Mouse (Mus musculus): ENCODE measurements at regions not wholly inside any gene's neighbourhood (a gene's known extent, or its start where the extent isn't known, plus 50 kb on each side); places are given as distances from the start of the nearest gene placed in this dataset.
"Not testable (repeated sequence)": the region's sequence is repeated elsewhere in the genome, so short reads cannot be mapped to it uniquely, and the experiment has no call there.

- H3K27me3 ChIP-seq (ENCODE audit: control insufficient read depth, insufficient read depth, low read depth, low read length): no peaks in the 10 kb centered on the region
- H3K36me3 ChIP-seq (ENCODE audit: control insufficient read depth, insufficient read depth): no peaks in the 10 kb centered on the region
- no peaks in the 10 kb centered on the region; the same call in 1 of the 2 replicates for H3K9me3 ChIP-seq (replicated peaks; ENCODE audit: control insufficient read depth, low read length)
- H3K9ac ChIP-seq (ENCODE audit: low read depth, low read length): no peak overlapping the region
- no peak overlapping the region for H3K27ac ChIP-seq (ENCODE audit: low read length)
- H3K4me2 ChIP-seq (ENCODE audit: low read depth, low read length): no peak overlapping the region
- no peak overlapping the region for H3K4me3 ChIP-seq (ENCODE audit: low read depth, low read length)
- WGBS (ENCODE audit: insufficient replicate concordance): 53% methylated on average over 3 of the region's 3 CpGs
- no peak for ATAC-seq (ENCODE audit: low read depth)
- H3K4me1 ChIP-seq (ENCODE audit: control insufficient read depth, low read depth, low read length): no peaks in the 10 kb centered on the region
Measured at GRCm38 (mm10) chr11:40540229-40540628, 154.8 kb downstream of the Mat2b start.

- Histone ChIP-seq H3K36me3 (ENCODE audit: control insufficient read depth, insufficient read depth) (no peaks in the 10 kb centered on the region), H3K9me3 (replicated peaks; ENCODE audit: control insufficient read depth, low read length) (no peaks in the 10 kb centered on the region; the same call in 1 of the 2 replicates), H3K4me3 (ENCODE audit: low read depth, low read length) (no peak overlapping the region), H3K4me2 (ENCODE audit: low read depth, low read length) (no peak overlapping the region), H3K9ac (ENCODE audit: low read depth, low read length) (no peak overlapping the region), H3K27ac (ENCODE audit: low read length) (no peak overlapping the region), H3K27me3 (ENCODE audit: control insufficient read depth, insufficient read depth, low read depth, low read length) (no peaks in the 10 kb centered on the region), H3K4me1 (ENCODE audit: control insufficient read depth, low read depth, low read length) (no peaks in the 10 kb centered on the region)
- 73% methylated on average over 11 of the region's 11 CpGs for WGBS (ENCODE audit: insufficient replicate concordance)
- ATAC-seq (ENCODE audit: low read depth): no peak
Measured at GRCm38 (mm10) chr11:40539776-40540175, 155.2 kb downstream of the Mat2b start.

GRCm38 (mm10) chr11:40536236-40536765 lies 158.7 kb downstream of the Mat2b start:
- H3K27ac ChIP-seq (ENCODE audit: low read length): no peak overlapping the region
- H3K9me3 ChIP-seq (replicated peaks; ENCODE audit: control insufficient read depth, low read length): no peaks in the 10 kb centered on the region; the same call in 1 of the 2 replicates
- ATAC-seq (ENCODE audit: low read depth): no peak
- WGBS (ENCODE audit: insufficient replicate concordance): 73% methylated on average over 14 of the region's 14 CpGs
- H3K4me2 ChIP-seq (ENCODE audit: low read depth, low read length): no peak overlapping the region
- H3K27me3 ChIP-seq (ENCODE audit: control insufficient read depth, insufficient read depth, low read depth, low read length): no peaks in the 10 kb centered on the region
- no peaks in the 10 kb centered on the region for H3K36me3 ChIP-seq (ENCODE audit: control insufficient read depth, insufficient read depth)
- no peak overlapping the region for H3K9ac ChIP-seq (ENCODE audit: low read depth, low read length)
- H3K4me1 ChIP-seq (ENCODE audit: control insufficient read depth, low read depth, low read length): no peaks in the 10 kb centered on the region
- no peak overlapping the region for H3K4me3 ChIP-seq (ENCODE audit: low read depth, low read length)

GRCm38 (mm10) chr11:40510325-40511239 lies 184.4 kb downstream of the Mat2b start:
- no peak overlapping the region for H3K4me2 ChIP-seq (ENCODE audit: low read depth, low read length)
- no peaks in the 10 kb centered on the region for H3K36me3 ChIP-seq (ENCODE audit: control insufficient read depth, insufficient read depth)
- H3K27me3 ChIP-seq (ENCODE audit: control insufficient read depth, insufficient read depth, low read depth, low read length): no peaks in the 10 kb centered on the region
- no peaks in the 10 kb centered on the region for H3K9me3 ChIP-seq (replicated peaks; ENCODE audit: control insufficient read depth, low read length)
- H3K9ac ChIP-seq (ENCODE audit: low read depth, low read length): no peak overlapping the region
- no peaks in the 10 kb centered on the region for H3K4me1 ChIP-seq (ENCODE audit: control insufficient read depth, low read depth, low read length)
- H3K4me3 ChIP-seq (ENCODE audit: low read depth, low read length): no peak overlapping the region
- WGBS (ENCODE audit: insufficient replicate concordance): 57% methylated on average over 10 of the region's 10 CpGs
- ATAC-seq (ENCODE audit: low read depth): no peak
- no peak overlapping the region for H3K27ac ChIP-seq (ENCODE audit: low read length)

GRCm38 (mm10) chr11:40491599-40491998 lies 203.4 kb downstream of the Mat2b start:
- Histone ChIP-seq H3K27ac (ENCODE audit: low read length) (no peak overlapping the region), H3K4me3 (ENCODE audit: low read depth, low read length) (no peak overlapping the region), H3K4me1 (ENCODE audit: control insufficient read depth, low read depth, low read length) (no peaks in the 10 kb centered on the region), H3K36me3 (ENCODE audit: control insufficient read depth, insufficient read depth) (no peaks in the 10 kb centered on the region), H3K9me3 (replicated peaks; ENCODE audit: control insufficient read depth, low read length) (no peaks in the 10 kb centered on the region), H3K4me2 (ENCODE audit: low read depth, low read length) (no peak overlapping the region), H3K9ac (ENCODE audit: low read depth, low read length) (no peak overlapping the region), H3K27me3 (ENCODE audit: control insufficient read depth, insufficient read depth, low read depth, low read length) (no peaks in the 10 kb centered on the region)
- 12% methylated on average over 6 of the region's 6 CpGs for WGBS (ENCODE audit: insufficient replicate concordance)
- no peak for ATAC-seq (ENCODE audit: low read depth)

GRCm38 (mm10) chr11:40478171-40478570 lies 216.8 kb downstream of the Mat2b start:
- H3K27me3 ChIP-seq (ENCODE audit: control insufficient read depth, insufficient read depth, low read depth, low read length); H3K4me2 ChIP-seq (ENCODE audit: low read depth, low read length); H3K27ac ChIP-seq (ENCODE audit: low read length); H3K9me3 ChIP-seq (replicated peaks; ENCODE audit: control insufficient read depth, low read length); H3K36me3 ChIP-seq (ENCODE audit: control insufficient read depth, insufficient read depth); H3K4me3 ChIP-seq (ENCODE audit: low read depth, low read length); H3K9ac ChIP-seq (ENCODE audit: low read depth, low read length); ATAC-seq (ENCODE audit: low read depth); H3K4me1 ChIP-seq (ENCODE audit: control insufficient read depth, low read depth, low read length): not testable (repeated sequence)
- 47% methylated on average over 6 of the region's 6 CpGs for WGBS (ENCODE audit: insufficient replicate concordance)

- Histone ChIP-seq H3K27me3 (ENCODE audit: control insufficient read depth, insufficient read depth, low read depth, low read length) (no peaks in the 10 kb centered on the region), H3K9ac (ENCODE audit: low read depth, low read length) (no peak overlapping the region), H3K36me3 (ENCODE audit: control insufficient read depth, insufficient read depth) (no peaks in the 10 kb centered on the region), H3K4me3 (ENCODE audit: low read depth, low read length) (no peak overlapping the region), H3K4me1 (ENCODE audit: control insufficient read depth, low read depth, low read length) (no peaks in the 10 kb centered on the region), H3K27ac (ENCODE audit: low read length) (no peak overlapping the region), H3K4me2 (ENCODE audit: low read depth, low read length) (no peak overlapping the region), H3K9me3 (replicated peaks; ENCODE audit: control insufficient read depth, low read length) (no peaks in the 10 kb centered on the region)
- no peak for ATAC-seq (ENCODE audit: low read depth)
- 28% methylated on average over 7 of the region's 7 CpGs for WGBS (ENCODE audit: insufficient replicate concordance)
Measured at GRCm38 (mm10) chr11:40477294-40477693, 217.7 kb downstream of the Mat2b start.

GRCm38 (mm10) chr11:40469080-40469705 lies 225.8 kb downstream of the Mat2b start:
- no peak overlapping the region for H3K4me3 ChIP-seq (ENCODE audit: low read depth, low read length)
- no peak overlapping the region for H3K27ac ChIP-seq (ENCODE audit: low read length)
- no peak overlapping the region for H3K4me2 ChIP-seq (ENCODE audit: low read depth, low read length)
- H3K9ac ChIP-seq (ENCODE audit: low read depth, low read length): no peak overlapping the region
- no peaks in the 10 kb centered on the region for H3K36me3 ChIP-seq (ENCODE audit: control insufficient read depth, insufficient read depth)
- no peak for ATAC-seq (ENCODE audit: low read depth)
- no peaks in the 10 kb centered on the region for H3K27me3 ChIP-seq (ENCODE audit: control insufficient read depth, insufficient read depth, low read depth, low read length)
- no peaks in the 10 kb centered on the region for H3K9me3 ChIP-seq (replicated peaks; ENCODE audit: control insufficient read depth, low read length)
- 25% methylated on average over 6 of the region's 6 CpGs for WGBS (ENCODE audit: insufficient replicate concordance)
- H3K4me1 ChIP-seq (ENCODE audit: control insufficient read depth, low read depth, low read length): no peaks in the 10 kb centered on the region

GRCm38 (mm10) chr11:40456571-40456970 lies 238.4 kb downstream of the Mat2b start:
- Histone ChIP-seq H3K27ac (ENCODE audit: low read length) (no peak overlapping the region), H3K36me3 (ENCODE audit: control insufficient read depth, insufficient read depth) (no peaks in the 10 kb centered on the region), H3K4me1 (ENCODE audit: control insufficient read depth, low read depth, low read length) (no peaks in the 10 kb centered on the region), H3K9ac (ENCODE audit: low read depth, low read length) (no peak overlapping the region), H3K27me3 (ENCODE audit: control insufficient read depth, insufficient read depth, low read depth, low read length) (no peaks in the 10 kb centered on the region), H3K9me3 (replicated peaks; ENCODE audit: control insufficient read depth, low read length) (no peaks in the 10 kb centered on the region), H3K4me2 (ENCODE audit: low read depth, low read length) (no peak overlapping the region), H3K4me3 (ENCODE audit: low read depth, low read length) (no peak overlapping the region)
- no peak for ATAC-seq (ENCODE audit: low read depth)
- WGBS (ENCODE audit: insufficient replicate concordance): 61% methylated on average over 6 of the region's 6 CpGs
